Mouse (Mus musculus): ENCODE results near the gene Rcn3.

DNA sequence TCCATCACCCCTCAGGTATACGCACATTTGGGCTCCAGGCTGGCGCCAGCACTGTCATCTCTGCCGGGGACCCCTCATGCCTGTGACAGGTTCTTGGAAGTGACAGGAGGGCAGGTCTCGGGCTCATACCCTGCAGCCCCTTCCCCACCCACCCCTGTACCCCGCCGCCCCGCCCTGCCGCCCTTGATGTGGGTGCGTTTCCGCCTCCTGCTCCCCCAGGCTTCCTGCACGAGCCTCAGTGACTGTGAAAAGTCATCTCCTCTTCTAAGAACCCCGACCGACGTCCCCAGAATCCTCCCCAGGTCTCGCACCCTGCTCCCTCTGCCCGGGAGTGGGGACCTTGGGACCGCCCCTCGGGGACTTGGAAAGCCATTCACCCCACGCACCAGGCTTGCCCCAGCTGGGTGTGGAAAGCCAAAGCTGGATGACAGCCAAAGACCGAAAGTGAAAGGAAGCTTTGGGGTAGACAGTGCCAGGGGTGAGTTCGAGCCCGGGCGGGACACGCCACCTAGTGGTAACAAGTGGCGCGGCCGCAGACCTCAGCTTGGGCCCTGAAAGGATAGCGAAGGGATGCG is 44.1 kb upstream of the Rcn3 start, which contains the start of the genes Gm45713 and Flt3l:
- TF ChIP-seq EP300 (optimal IDR thresholded peaks at IDR 0.05) (no peak), CTCF (IDR thresholded peaks at IDR 0.05; ENCODE audit: low read depth) (peak; percentile 99)
